Comparison of ENCODE assay signal across 9 mouse cellular contexts in the genomic region with DNA sequence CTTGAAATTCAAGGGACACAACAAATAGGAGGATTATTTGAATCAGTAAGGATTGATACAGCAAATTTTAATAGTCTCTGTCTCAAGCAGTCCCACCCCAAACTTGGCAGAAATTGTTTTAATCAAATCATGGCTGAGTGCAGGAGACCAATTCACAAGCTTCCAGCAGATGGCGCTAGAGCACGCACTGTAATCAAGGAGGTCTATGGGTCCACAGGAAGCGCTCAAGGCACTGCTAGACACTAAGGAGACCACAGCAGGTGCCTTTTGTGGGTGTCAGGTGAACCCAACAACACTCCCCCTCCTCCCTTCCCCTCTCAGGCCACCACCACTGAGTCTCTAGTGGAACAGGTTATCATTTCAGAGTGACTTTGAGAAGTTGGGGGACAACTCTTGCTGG.
DNase-seq lines count a peak whose midpoint lies in the region; ATAC-seq and TF ChIP-seq lines count a peak whose summit lies in the region.
"Had no signal": no experiment of that assay in that cellular context is flagged by ENCODE, and none has a peak within 500 bp of the region (broad histone marks: within the 10 kb centered on the region; RNA-seq: fewer than 3 reads in every experiment).

No protein-coding gene starts in this region.

- no peaks in the 10 kb centered on the region for H3K27me3 ChIP-seq in intestine, postnatal 0 days (replicated peaks; ENCODE audit: control insufficient read depth, insufficient read depth, low read length)
- no peaks in the 10 kb centered on the region for H3K27me3 ChIP-seq in intestine, embryonic 15.5 days (replicated peaks)
- no peaks in the 10 kb centered on the region for H3K27me3 ChIP-seq in forebrain, postnatal 0 days (ENCODE audit: insufficient read depth, low read length)
- H3K27me3 ChIP-seq in kidney, adult 2 months (replicated peaks; ENCODE audit: control insufficient read depth, insufficient read depth, low read length) = no peaks in the 10 kb centered on the region
- H3K27me3 ChIP-seq in limb, embryonic 10.5 days (ENCODE audit: low read depth, poor library complexity, severe bottlenecking) = no peaks in the 10 kb centered on the region
- H3K27me3 ChIP-seq: embryonic facial prominence, embryonic 12.5 days had no signal

- ATAC-seq in intestine, postnatal 0 days = no peak
- ATAC-seq in intestine, embryonic 15.5 days = no peak
- ATAC-seq in forebrain, postnatal 0 days = peak; percentile 68

- H3K36me3 ChIP-seq in intestine, postnatal 0 days (ENCODE audit: control insufficient read depth, insufficient read depth) = no peaks in the 10 kb centered on the region
- no peaks in the 10 kb centered on the region for H3K36me3 ChIP-seq in intestine, embryonic 15.5 days
- H3K36me3 ChIP-seq in forebrain, postnatal 0 days (ENCODE audit: insufficient read depth) = no peaks in the 10 kb centered on the region
- H3K36me3 ChIP-seq in kidney, adult 2 months (ENCODE audit: control insufficient read depth, insufficient read depth, low read length) = no peaks in the 10 kb centered on the region
- H3K36me3 ChIP-seq in limb, embryonic 10.5 days = no peaks in the 10 kb centered on the region
- H3K36me3 ChIP-seq: embryonic facial prominence, embryonic 12.5 days had no signal

- no peak overlapping the region for H3K4me3 ChIP-seq in intestine, postnatal 0 days (ENCODE audit: low read depth, low read length)
- no peak overlapping the region for H3K4me3 ChIP-seq in intestine, embryonic 15.5 days (replicated peaks)
- H3K4me3 ChIP-seq in forebrain, postnatal 0 days (ENCODE audit: low read depth, low read length) = no peak overlapping the region
- H3K4me3 ChIP-seq in kidney, adult 2 months (ENCODE audit: insufficient read depth, low read depth, low read length) = no peak overlapping the region
- H3K4me3 ChIP-seq in limb, embryonic 10.5 days = no peak overlapping the region
- H3K4me3 ChIP-seq: embryonic facial prominence, embryonic 12.5 days had no signal

- no peak overlapping the region for H3K4me2 ChIP-seq in intestine, postnatal 0 days (replicated peaks; ENCODE audit: low read depth)
- H3K4me2 ChIP-seq in intestine, embryonic 15.5 days (replicated peaks) = no peak overlapping the region
- H3K4me2 ChIP-seq in forebrain, postnatal 0 days (ENCODE audit: low read depth) = no peak overlapping the region
- H3K4me2 ChIP-seq: embryonic facial prominence, embryonic 12.5 days had no signal

- TF ChIP-seq CTCF in intestine, postnatal 0 days (IDR thresholded peaks at IDR 0.05; ENCODE audit: low read depth) = peak; percentile 97
- TF ChIP-seq CTCF in forebrain, postnatal 0 days (IDR thresholded peaks at IDR 0.05; ENCODE audit: low read depth) = peak; percentile 94
- peak; percentile 83 for TF ChIP-seq CTCF in kidney, adult 2 months (conservative IDR thresholded peaks at IDR 0.05; ENCODE audit: insufficient read depth, insufficient read length, low read depth, low read length)

- 3% methylated on average over 3 of the region's 3 CpGs for WGBS in intestine, postnatal 0 days
- WGBS in intestine, embryonic 15.5 days = 5% methylated on average over 3 of the region's 3 CpGs
- 4% methylated on average over 3 of the region's 3 CpGs for WGBS in forebrain, postnatal 0 days
- 3% methylated on average over 3 of the region's 3 CpGs for WGBS in kidney, adult 2 months
- 4% methylated on average over 3 of the region's 3 CpGs for WGBS in limb, embryonic 10.5 days

- H3K4me1 ChIP-seq in intestine, postnatal 0 days (replicated peaks; ENCODE audit: control insufficient read depth, insufficient read depth, low read length) = no peaks in the 10 kb centered on the region
- no peaks in the 10 kb centered on the region for H3K4me1 ChIP-seq in intestine, embryonic 15.5 days (replicated peaks)
- no peaks in the 10 kb centered on the region for H3K4me1 ChIP-seq in forebrain, postnatal 0 days (ENCODE audit: insufficient read depth)
- no peaks in the 10 kb centered on the region for H3K4me1 ChIP-seq in kidney, adult 2 months (ENCODE audit: control insufficient read depth, insufficient read depth, low read length)
- H3K4me1 ChIP-seq in limb, embryonic 10.5 days = no peaks in the 10 kb centered on the region
- H3K4me1 ChIP-seq: embryonic facial prominence, embryonic 12.5 days had no signal

- peak; percentile 72 for DNase-seq in c-Kit-positive CD71-positive TER-119-positive erythroid progenitor cells, embryonic 14.5 days (ENCODE audit: low spot score)
- peak; percentile 91 for DNase-seq in forebrain, postnatal 0 days
- peak; percentile 54 for DNase-seq in kidney, adult 2 months
- DNase-seq in limb, embryonic 10.5 days (ENCODE audit: low spot score) = peak; percentile 81
- peak; percentile 6 to 21 for DNase-seq in natural killer cell, adult 2 months (ENCODE audit: low spot score in 2 of 2)
- DNase-seq in thymus, postnatal 0 days (ENCODE audit: low spot score) = peak; percentile 63

- no peaks in the 10 kb centered on the region for H3K9me3 ChIP-seq in intestine, postnatal 0 days (ENCODE audit: control insufficient read depth)
- H3K9me3 ChIP-seq in intestine, embryonic 15.5 days = no peaks in the 10 kb centered on the region
- H3K9me3 ChIP-seq in forebrain, postnatal 0 days (ENCODE audit: low read length) = no peaks in the 10 kb centered on the region
- no peaks in the 10 kb centered on the region for H3K9me3 ChIP-seq in limb, embryonic 10.5 days (replicated peaks)
- H3K9me3 ChIP-seq: embryonic facial prominence, embryonic 12.5 days had no signal

- no peak overlapping the region for H3K27ac ChIP-seq in intestine, postnatal 0 days (ENCODE audit: low read depth, low read length)
- no peak overlapping the region for H3K27ac ChIP-seq in intestine, embryonic 15.5 days
- H3K27ac ChIP-seq in forebrain, postnatal 0 days (ENCODE audit: low read depth, low read length) = no peak overlapping the region
- no peak overlapping the region for H3K27ac ChIP-seq in kidney, adult 2 months (ENCODE audit: insufficient read depth, low read depth, low read length)
- H3K27ac ChIP-seq in limb, embryonic 10.5 days = no peak overlapping the region
- H3K27ac ChIP-seq: embryonic facial prominence, embryonic 12.5 days had no signal

- no peak overlapping the region for H3K9ac ChIP-seq in intestine, postnatal 0 days (ENCODE audit: low read depth, low read length)
- no peak overlapping the region for H3K9ac ChIP-seq in intestine, embryonic 15.5 days
- no peak overlapping the region for H3K9ac ChIP-seq in forebrain, postnatal 0 days
- H3K9ac ChIP-seq: embryonic facial prominence, embryonic 12.5 days had no signal

- TF ChIP-seq POLR2A in kidney, adult 2 months (IDR thresholded peaks at IDR 0.05; ENCODE audit: low read depth, low read length) = no peak

Comparison
In these comparisons a context has a peak if more than half of its experiments do, and no peak if none do; other contexts are left out.
1. DNase-seq: peak in every context shown above with its lines; median percentile 91 in forebrain, postnatal 0 days; 81 in limb, embryonic 10.5 days; 72 in c-Kit-positive CD71-positive TER-119-positive erythroid progenitor cells, embryonic 14.5 days; 63 in thymus, postnatal 0 days; 54 in kidney, adult 2 months; 14 in natural killer cell, adult 2 months.